Mouse (Mus musculus) testis, adult 2 months (tissue): ENCODE measurements around the gene Zmat5.

Source experiments
- CTCF ChIP-seq: fragments of 200-500 bp; IDR thresholded peaks from 2 replicates; pipeline ENCODE4 v1.5.1; 2012; ENCODE audit warnings: low read depth, mild to moderate bottlenecking, inconsistent platforms, low read length, moderate library complexity; ENCODE audit not compliant: control insufficient read depth, insufficient read depth, insufficient replicate concordance
- POLR2A ChIP-seq: fragments of 200-500 bp; IDR thresholded peaks from 2 replicates; pipeline ENCODE4 v1.6.1; 2012; ENCODE audit warnings: low read depth, mild to moderate bottlenecking, inconsistent platforms, low read length, moderate library complexity; ENCODE audit not compliant: control insufficient read depth

DNA sequence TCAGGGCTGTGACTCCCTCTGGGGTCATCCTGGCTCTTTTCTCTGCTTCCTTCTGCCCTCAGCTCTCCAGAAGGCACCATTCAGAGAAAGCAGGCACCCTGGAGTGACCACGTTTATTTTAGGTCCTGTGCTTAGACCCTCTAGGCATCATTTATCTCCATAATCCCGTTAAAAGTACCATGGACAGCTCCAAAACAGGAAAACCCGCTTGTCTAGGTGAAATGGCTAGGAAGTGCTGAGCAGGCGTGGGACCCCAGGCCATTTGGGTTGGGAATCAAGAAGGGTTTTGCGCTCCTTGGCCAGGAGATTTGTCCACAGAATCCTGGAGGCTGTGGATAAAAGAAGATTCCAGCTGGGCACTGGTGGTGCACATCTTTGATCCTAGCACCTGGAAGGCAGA, 59.2 kb downstream of the Zmat5 start:
- no peak for TF ChIP-seq CTCF
- TF ChIP-seq POLR2A: no peak
